Mouse (Mus musculus): ENCODE measurements around the gene Pms2. TPM values are rescaled to one million over a fixed set of nuclear protein-coding genes. Genes with fewer than 3 reads are reported as not detected.
A peak's percentile ranks its signal among the peaks of the same experiment; 100 is the strongest.

Pms2 gene
- total and polyA plus RNA-seq, 2 experiments from 2014 or later: 8.0 to 10.5 TPM

DNA sequence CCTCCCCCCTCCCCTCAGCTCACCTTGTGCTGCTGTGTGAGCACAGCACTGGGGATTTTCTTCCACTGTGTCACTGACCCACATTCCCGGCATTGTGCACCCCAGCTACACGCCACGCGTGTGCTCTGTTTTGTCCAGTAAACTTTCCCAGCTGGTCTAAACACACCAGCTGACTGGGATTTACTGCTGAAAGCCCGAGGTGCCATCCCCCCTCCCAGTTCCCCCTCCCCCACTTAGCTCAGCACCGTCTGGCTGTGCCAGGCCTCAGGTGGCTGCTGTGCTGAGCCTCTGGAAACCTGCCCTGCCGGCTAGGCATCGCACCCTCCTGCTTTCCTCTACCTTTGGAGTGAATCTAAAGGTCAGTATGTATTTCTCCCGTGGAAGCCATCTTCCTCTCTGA lies 71.1 kb downstream of the Pms2 start:
- no peak for TF ChIP-seq EP300 (IDR thresholded peaks at IDR 0.05; ENCODE audit: low read depth)
- no peak for TF ChIP-seq CTCF (IDR thresholded peaks at IDR 0.05; ENCODE audit: low read depth)
- no peaks in the 10 kb centered on the region for H3K4me1 ChIP-seq (ENCODE audit: control insufficient read depth, insufficient read depth)
- H3K27me3 ChIP-seq (ENCODE audit: control insufficient read depth, insufficient read depth, low read length): no peaks in the 10 kb centered on the region
- no peak overlapping the region for H3K4me3 ChIP-seq (ENCODE audit: low read depth, low read length)
- no peak overlapping the region for H3K27ac ChIP-seq (ENCODE audit: low read depth)
- peaks cover 19% of the 10 kb centered on the region for H3K36me3 ChIP-seq (replicated peaks; ENCODE audit: control insufficient read depth, insufficient read depth, low read length)
- 33% methylated on average over 9 of the region's 9 CpGs for WGBS
- no peak overlapping the region for H3K9ac ChIP-seq (replicated peaks; ENCODE audit: low read depth, low read length)
- no peaks in the 10 kb centered on the region for H3K9me3 ChIP-seq (replicated peaks; ENCODE audit: control insufficient read depth, low read length)
- ATAC-seq (ENCODE audit: insufficient read depth, low read depth): peak; percentile 41; the same call in 1 of the 2 replicates
- H3K4me2 ChIP-seq (ENCODE audit: low read depth, low read length): no peak overlapping the region
- DNase-seq (ENCODE audit: low spot score): no peak

DNA sequence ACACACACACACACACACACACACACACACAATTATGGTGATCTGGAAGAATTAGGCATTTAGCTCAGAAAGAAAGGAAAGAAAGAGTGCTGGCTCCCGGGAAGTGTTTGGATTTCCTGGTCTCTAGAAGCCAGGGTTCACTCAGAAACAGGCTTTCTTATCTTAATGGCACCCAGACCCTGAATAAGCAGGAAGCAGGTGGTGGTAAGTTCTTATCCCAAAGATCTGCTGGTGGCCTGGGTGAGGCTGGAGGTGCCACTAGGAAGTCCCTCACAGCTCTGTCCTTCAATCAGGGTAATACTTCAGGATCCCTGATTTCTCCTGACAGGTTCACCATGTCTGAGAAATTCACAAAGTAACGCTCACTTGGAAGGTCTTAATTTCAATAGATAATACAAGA lies 72.6 kb downstream of the Pms2 start:
- no peak for DNase-seq (ENCODE audit: low spot score)
- Histone ChIP-seq H3K36me3 (replicated peaks; ENCODE audit: control insufficient read depth, insufficient read depth, low read length) (peaks cover 31% of the 10 kb centered on the region), H3K27me3 (ENCODE audit: control insufficient read depth, insufficient read depth, low read length) (no peaks in the 10 kb centered on the region), H3K9me3 (replicated peaks; ENCODE audit: control insufficient read depth, low read length) (no peaks in the 10 kb centered on the region), H3K27ac (ENCODE audit: low read depth) (no peak overlapping the region), H3K4me3 (ENCODE audit: low read depth, low read length) (no peak overlapping the region), H3K9ac (replicated peaks; ENCODE audit: low read depth, low read length) (no peak overlapping the region), H3K4me2 (ENCODE audit: low read depth, low read length) (no peak overlapping the region), H3K4me1 (ENCODE audit: control insufficient read depth, insufficient read depth) (no peaks in the 10 kb centered on the region)
- WGBS: 58% methylated on average over 2 of the region's 2 CpGs
- TF ChIP-seq EP300 (IDR thresholded peaks at IDR 0.05; ENCODE audit: low read depth) (no peak), CTCF (IDR thresholded peaks at IDR 0.05; ENCODE audit: low read depth) (no peak)
- ATAC-seq (ENCODE audit: insufficient read depth, low read depth): no peak

Other genes starting within 250 kb of the Pms2 start
- gene Usp42, start 177.7 kb upstream of the Pms2 start, total RNA-seq (2014; rRNA removed; ENCODE audit: low replicate concordance): 6.0 and 8.3 TPM in 2 replicates
- 5.1 and 5.6 TPM in 2 replicates for gene Usp42, start 177.7 kb upstream of the Pms2 start, polyA plus RNA-seq (2015; fragmentation: Nextera tagmentation; extraction: Ambion mirVana)
- 18.7 and 21.6 TPM in 2 replicates for gene Eif2ak1, start 92.2 kb upstream of the Pms2 start, total RNA-seq (2014; rRNA removed; ENCODE audit: low replicate concordance)
- gene Eif2ak1, start 92.2 kb upstream of the Pms2 start, polyA plus RNA-seq (2015; fragmentation: Nextera tagmentation; extraction: Ambion mirVana): 18.3 and 18.4 TPM in 2 replicates
- not detected in 2 replicates for gene Ankrd61, start 12.3 kb upstream of the Pms2 start, total RNA-seq (2014; rRNA removed; ENCODE audit: low replicate concordance)
- gene Ankrd61, start 12.3 kb upstream of the Pms2 start, polyA plus RNA-seq (2015; fragmentation: Nextera tagmentation; extraction: Ambion mirVana): 0.07 TPM in 1 of 2 replicates, not detected in the other
- 55.8 and 99.0 TPM in 2 replicates for gene Aimp2, start 117 bp upstream of the Pms2 start, total RNA-seq (2014; rRNA removed; ENCODE audit: low replicate concordance)
- gene Aimp2, start 117 bp upstream of the Pms2 start, polyA plus RNA-seq (2015; fragmentation: Nextera tagmentation; extraction: Ambion mirVana): 64.9 and 67.2 TPM in 2 replicates
- 5.8 TPM in 1 of 2 replicates, not detected in the other for gene Gm42421, start 18.2 kb downstream of the Pms2 start, total RNA-seq (2014; rRNA removed; ENCODE audit: low replicate concordance)
- 0.29 and 0.54 TPM in 2 replicates for gene Gm42421, start 18.2 kb downstream of the Pms2 start, polyA plus RNA-seq (2015; fragmentation: Nextera tagmentation; extraction: Ambion mirVana)
- gene Rsph10b, start 23.1 kb downstream of the Pms2 start, total RNA-seq (2014; rRNA removed; ENCODE audit: low replicate concordance): 0.35 and 1.2 TPM in 2 replicates
- gene Rsph10b, start 23.1 kb downstream of the Pms2 start, polyA plus RNA-seq (2015; fragmentation: Nextera tagmentation; extraction: Ambion mirVana): 0.72 and 1.6 TPM in 2 replicates
- gene Ccz1, start 104.9 kb downstream of the Pms2 start, total RNA-seq (2014; rRNA removed; ENCODE audit: low replicate concordance): 33.7 and 34.0 TPM in 2 replicates
- gene Ccz1, start 104.9 kb downstream of the Pms2 start, polyA plus RNA-seq (2015; fragmentation: Nextera tagmentation; extraction: Ambion mirVana): 43.3 and 44.2 TPM in 2 replicates
- not detected in 2 replicates for gene Ocm, start 116.7 kb downstream of the Pms2 start, total RNA-seq (2014; rRNA removed; ENCODE audit: low replicate concordance)
- not detected in 2 replicates for gene Ocm, start 116.7 kb downstream of the Pms2 start, polyA plus RNA-seq (2015; fragmentation: Nextera tagmentation; extraction: Ambion mirVana)
- 19.5 and 23.2 TPM in 2 replicates for gene Lmtk2, start 190.5 kb downstream of the Pms2 start, total RNA-seq (2014; rRNA removed; ENCODE audit: low replicate concordance)
- 2.2 and 2.5 TPM in 2 replicates for gene Lmtk2, start 190.5 kb downstream of the Pms2 start, polyA plus RNA-seq (2015; fragmentation: Nextera tagmentation; extraction: Ambion mirVana)